Mouse (Mus musculus) spleen, adult 2 months (tissue): ENCODE results near the gene Poldip2.

Source experiments
- CTCF ChIP-seq: fragments of 200-500 bp; IDR thresholded peaks from 2 replicates; pipeline ENCODE4 v1.5.1; 2011; ENCODE audit warnings: mild to moderate bottlenecking, inconsistent platforms; ENCODE audit not compliant: insufficient read depth, insufficient read length, insufficient replicate concordance; ENCODE audit errors: extremely low read depth
- POLR2A ChIP-seq: fragments of 200-500 bp; IDR thresholded peaks from 2 replicates; pipeline ENCODE4 v1.6.1; 2011; ENCODE audit warnings: low read depth, low read length, inconsistent platforms

GRCm38 (mm10) chr11:78560447-78560846 lies 48.5 kb downstream of the Poldip2 start:
- TF ChIP-seq CTCF (peak; percentile 52; the same call in 1 of the 2 replicates), POLR2A (no peak)
